ENCODE assay signal across 14 mouse cellular contexts in genomic region chr2:82246902-82247522, GRCm38 (mm10).
"Had no signal": no experiment of that assay in that cellular context is flagged by ENCODE, and none has a peak within 500 bp of the region (broad histone marks: within the 10 kb centered on the region; RNA-seq: fewer than 3 reads in every experiment).

No protein-coding gene starts in this region.

- ATAC-seq: intestine, embryonic 16.5 days; liver, embryonic 12.5 days had no signal

- H3K9me3 ChIP-seq: limb, embryonic 15.5 days; liver, embryonic 12.5 days; lung, embryonic 15.5 days; megakaryocyte, embryonic 14.5 days; neural tube, embryonic 13.5 days had no signal

- H3K4me1 ChIP-seq: limb, embryonic 15.5 days; liver, embryonic 12.5 days; lung, embryonic 15.5 days; megakaryocyte, embryonic 14.5 days; neural tube, embryonic 13.5 days had no signal

- H3K27me3 ChIP-seq: limb, embryonic 15.5 days; liver, embryonic 12.5 days; lung, embryonic 15.5 days; megakaryocyte, embryonic 14.5 days; neural tube, embryonic 13.5 days had no signal

- H3K27ac ChIP-seq: limb, embryonic 15.5 days; liver, embryonic 12.5 days; lung, embryonic 15.5 days; macrophage; neural tube, embryonic 13.5 days; stomach, postnatal 0 days had no signal

- H3K9ac ChIP-seq: limb, embryonic 15.5 days; liver, embryonic 12.5 days; lung, embryonic 15.5 days; neural tube, embryonic 13.5 days had no signal

- DNase-seq: kidney, adult 2 months; kidney, postnatal 36 days; layer of hippocampus, adult 9-11 months; layer of hippocampus, postnatal 36 days; lung, postnatal 14 days; thymus, postnatal 4 days had no signal

- H3K36me3 ChIP-seq: limb, embryonic 15.5 days; liver, embryonic 12.5 days; lung, embryonic 15.5 days; neural tube, embryonic 13.5 days had no signal

- H3K4me3 ChIP-seq: limb, embryonic 15.5 days; liver, embryonic 12.5 days; lung, embryonic 15.5 days; megakaryocyte, embryonic 14.5 days; neural tube, embryonic 13.5 days had no signal

- H3K4me2 ChIP-seq: limb, embryonic 15.5 days; liver, embryonic 12.5 days; lung, embryonic 15.5 days; neural tube, embryonic 13.5 days had no signal
